Mouse (Mus musculus) macrophage (primary cell): Measurements from ENCODE around the gene Gm3453. TPM values are rescaled to one million over a fixed set of nuclear protein-coding genes. Genes with fewer than 3 reads are reported as not detected.
"Not testable (repeated sequence)": the region's sequence is repeated elsewhere in the genome, so short reads cannot be mapped to it uniquely, and the experiment has no call there.

ENCODE experiments used
- H3K27ac ChIP-seq: fragments of 350-480 bp; formaldehyde crosslinking; 2 replicates; pipeline ENCODE4 v1.9.0; 2021
- H3K36me3 ChIP-seq: fragments of 350-480 bp; formaldehyde crosslinking; 2 replicates; pipeline ENCODE4 v1.9.0; 2021; ENCODE audit errors: inconsistent target
- H3K4me3 ChIP-seq: fragments of 350-480 bp; formaldehyde crosslinking; 2 replicates; pipeline ENCODE4 v1.9.0; 2021; ENCODE audit errors: inconsistent target
- H3K79me2 ChIP-seq: fragments of 350-480 bp; formaldehyde crosslinking; 2 replicates; pipeline ENCODE4 v1.9.0; 2021; ENCODE audit errors: inconsistent target
- WGBS: methylation state at CpG from one replicate; pipeline ENCODE4 v1.1.7; 2026; ENCODE audit warnings: inconsistent platforms; ENCODE audit not compliant: missing documents; 5-methylcytosine and 5-hydroxymethylcytosine counted together
- polyA plus RNA-seq: library from polyadenylated mRNA; stranded (reverse); fragments of 250-400 nt; gene quantifications from 3 replicates; pipeline ENCODE4 v1.2.4, GENCODE M21; 2018; ENCODE audit warnings: inconsistent platforms
- total RNA-seq, 78 experiments: library from RNA; depleted of rRNA; stranded (reverse); fragments of 250-400 nt; gene quantifications; 1 replicate in 9 of 78; 2 replicates in 24 of 78; 3 replicates in 43 of 78; 4 replicates in 2 of 78; pipeline ENCODE4 v1.2.4; 2018; ENCODE audit warnings: inconsistent platforms in 56 of 78

The Gm3453 gene
- total RNA-seq (2018; cell fraction: chromatin; rRNA removed): not detected
- total RNA-seq (2018; cell fraction: cytosol; rRNA removed): not detected
- not detected for total RNA-seq (2018; cell fraction: nucleus; rRNA removed)
- polyA plus RNA-seq: not detected in 3 replicates

DNA sequence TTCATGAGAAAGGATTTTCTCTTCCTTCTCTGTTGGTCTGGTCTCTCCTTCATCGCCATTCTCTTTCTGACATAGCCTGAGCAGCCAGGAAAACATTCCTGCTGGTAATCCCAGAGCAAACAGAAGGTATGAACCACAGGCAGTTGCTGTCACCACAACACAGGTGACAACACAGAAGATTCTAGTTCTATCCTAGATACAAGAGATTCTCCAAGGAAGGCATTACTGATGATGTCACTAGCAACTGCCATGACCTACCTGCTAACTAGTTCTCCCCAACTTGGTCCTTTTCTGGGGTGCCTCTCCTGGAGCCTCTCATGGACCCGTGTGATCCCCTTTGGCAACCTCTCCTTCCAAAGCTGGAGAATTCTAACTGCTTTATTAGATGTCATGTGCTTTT lies at the start of gene Gm3453:
TSS of gene Gm3453 (minus strand) at position 101 of the 400 bp plus-strand sequence.
- not testable (repeated sequence) for H3K79me2 ChIP-seq, H3K36me3 ChIP-seq, H3K4me3 ChIP-seq, H3K27ac ChIP-seq
- WGBS: no CpG with 5 or more reads among the region's 2 CpGs

DNA sequence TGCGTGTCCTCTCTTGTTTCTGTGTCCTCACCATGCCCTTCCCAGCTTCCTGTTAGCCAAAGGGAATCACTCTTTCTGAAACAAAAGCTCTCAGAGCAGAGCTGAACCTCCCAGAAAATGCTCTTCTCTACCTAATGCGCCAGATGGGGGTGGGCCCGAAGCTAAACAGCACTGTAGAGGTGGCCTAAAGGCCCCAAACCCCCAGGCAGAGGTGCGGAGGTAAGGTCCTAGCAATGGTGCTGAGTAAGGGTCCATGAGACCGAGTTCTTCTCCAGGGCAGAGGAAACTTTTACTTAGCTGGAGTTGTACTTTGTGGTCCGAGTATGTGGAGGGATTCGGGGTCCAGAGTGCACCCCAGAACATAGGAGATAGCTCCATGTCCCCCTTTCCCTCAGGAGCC lies 8.2 kb upstream of the Gm3453 start:
- not testable (repeated sequence) for H3K79me2 ChIP-seq, H3K36me3 ChIP-seq, H3K4me3 ChIP-seq, H3K27ac ChIP-seq
- 90% methylated on average over 3 of the region's 7 CpGs for WGBS

DNA sequence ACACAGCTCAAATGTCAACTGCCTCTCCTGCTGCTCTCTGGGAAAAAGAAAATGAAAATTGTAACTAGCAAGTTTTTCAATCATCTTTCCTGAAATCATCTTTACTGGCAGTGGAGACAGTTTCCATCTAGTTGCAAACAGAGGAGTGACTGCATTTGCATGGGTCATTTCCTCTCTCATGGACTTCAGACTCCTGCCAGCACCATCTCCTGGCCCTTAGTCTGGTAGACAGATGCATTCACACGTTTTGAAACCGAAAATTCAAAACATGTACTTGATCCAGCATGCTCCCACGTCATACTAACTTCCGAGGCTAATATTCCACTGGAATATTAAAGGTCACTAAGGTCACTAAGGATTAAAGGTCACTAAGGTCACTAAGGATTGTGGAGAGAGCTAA lies 16.5 kb downstream of the Gm3453 start:
- H3K4me3 ChIP-seq, H3K27ac ChIP-seq, H3K79me2 ChIP-seq, H3K36me3 ChIP-seq: not testable (repeated sequence)
- WGBS: no CpG with 5 or more reads among the region's 4 CpGs

DNA sequence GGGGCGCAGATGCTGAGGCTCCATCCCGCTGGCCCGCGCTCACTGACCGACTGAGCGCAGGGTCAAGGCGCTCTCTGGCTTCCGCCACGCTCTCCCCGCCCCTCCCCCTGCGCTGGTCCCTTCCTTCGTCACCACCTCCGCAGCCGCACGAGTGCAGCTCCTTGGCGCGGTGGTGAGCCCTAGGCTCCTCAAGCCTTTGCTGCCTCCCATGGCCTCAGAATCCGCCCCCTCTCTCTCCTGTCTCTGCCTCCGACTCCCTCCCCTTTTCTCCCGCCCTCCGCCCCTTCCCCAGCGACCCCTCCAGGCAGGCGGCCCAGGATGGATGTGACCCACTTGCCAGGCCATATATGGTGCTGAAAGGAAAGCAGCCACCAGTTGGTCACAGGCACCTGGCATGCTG lies 17.3 kb downstream of the Gm3453 start, which contains the start of gene Gm3248:
TSS of gene Gm3248 (minus strand) at position 111 of the 400 bp plus-strand sequence.
- not testable (repeated sequence) for H3K36me3 ChIP-seq, H3K79me2 ChIP-seq, H3K27ac ChIP-seq, H3K4me3 ChIP-seq
- 1% methylated on average over 11 of the region's 23 CpGs for WGBS

DNA sequence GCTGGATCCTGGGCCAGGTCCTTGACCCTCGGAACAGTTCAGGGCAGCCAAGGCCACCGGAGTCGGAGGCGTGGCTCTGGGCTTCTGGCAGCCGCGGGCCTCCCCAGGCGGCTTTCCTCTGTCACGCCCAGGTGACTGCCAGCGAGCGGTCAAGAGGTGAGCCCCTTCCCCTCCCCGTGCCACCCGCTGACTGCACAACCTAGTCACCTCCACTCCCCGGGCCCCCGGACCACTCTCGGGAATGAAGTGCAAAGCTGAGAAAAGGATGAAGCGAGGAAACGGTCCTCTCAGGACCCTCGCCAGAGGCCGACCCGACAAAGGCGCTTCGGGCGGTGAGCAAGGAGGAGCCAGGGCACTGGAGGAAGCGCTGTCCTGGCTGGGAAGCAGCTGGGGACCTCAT lies 17.8 kb downstream of the Gm3453 start:
- 3% methylated on average over 21 of the region's 24 CpGs for WGBS
- not testable (repeated sequence) for H3K79me2 ChIP-seq, H3K27ac ChIP-seq, H3K36me3 ChIP-seq, H3K4me3 ChIP-seq

DNA sequence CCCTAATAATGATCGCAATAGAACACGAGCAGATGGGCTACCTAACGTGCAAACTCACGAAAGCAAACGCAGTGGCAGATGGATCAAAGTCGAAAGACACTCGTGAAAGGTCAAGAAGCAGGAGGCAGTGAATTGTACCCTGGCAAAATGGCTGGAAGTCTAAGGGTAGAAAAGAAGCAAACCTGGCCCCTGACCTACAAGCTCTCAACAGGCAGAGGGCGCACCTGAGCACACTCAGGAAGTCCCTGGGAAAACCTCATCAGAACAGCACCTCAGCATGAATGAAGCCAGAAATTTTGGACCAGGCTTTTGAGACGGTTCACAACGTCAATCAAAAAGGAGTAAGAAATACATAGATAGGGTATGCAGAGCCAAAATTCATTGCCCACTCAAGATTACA lies 18.5 kb downstream of the Gm3453 start:
- not testable (repeated sequence) for H3K79me2 ChIP-seq, H3K4me3 ChIP-seq, H3K36me3 ChIP-seq, H3K27ac ChIP-seq
- WGBS: 0% methylated on average over 1 of the region's 10 CpGs

DNA sequence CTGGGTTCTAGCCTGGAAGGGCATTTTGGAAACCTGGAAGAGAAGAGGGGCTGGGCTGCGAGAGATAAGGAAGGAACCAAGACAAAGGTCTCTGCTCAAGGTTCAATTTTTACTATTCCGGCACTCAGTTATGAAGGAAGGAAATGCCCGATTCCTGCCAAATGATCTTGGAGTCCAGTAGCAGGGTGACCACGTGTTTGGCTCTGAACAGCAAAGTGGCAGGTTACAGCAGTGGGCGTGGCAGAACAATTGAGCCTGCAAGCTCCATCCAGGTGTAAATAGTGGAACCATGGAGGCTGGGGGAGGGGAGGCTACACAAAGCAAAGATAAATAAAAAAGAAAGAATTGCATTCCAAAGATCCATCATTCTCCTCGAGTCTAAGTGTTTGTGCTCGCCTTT lies 55.7 kb downstream of the Gm3453 start:
- H3K79me2 ChIP-seq, H3K36me3 ChIP-seq, H3K4me3 ChIP-seq, H3K27ac ChIP-seq: not testable (repeated sequence)
- WGBS: 83% methylated on average over 7 of the region's 7 CpGs

Other genes starting within 250 kb of the Gm3453 start
- gene Gm3373, start 237.6 kb downstream of the Gm3453 start, polyA plus RNA-seq: not detected in 3 replicates
- not detected in 3 replicates for gene Gm3383, start 171.2 kb downstream of the Gm3453 start, polyA plus RNA-seq
- gene Gm3424, start 148.8 kb downstream of the Gm3453 start, polyA plus RNA-seq: not detected in 3 replicates
- gene Gm8237, start 98.8 kb downstream of the Gm3453 start, polyA plus RNA-seq: not detected in 3 replicates
- gene Gm3248, start 17.4 kb downstream of the Gm3453 start, polyA plus RNA-seq: not detected in 3 replicates
- not detected in 3 replicates for gene Gm6337, start 79.1 kb upstream of the Gm3453 start, polyA plus RNA-seq
- gene Gm8206, start 114.8 kb upstream of the Gm3453 start, polyA plus RNA-seq: not detected in 3 replicates
- gene Gm3468, start 129.5 kb upstream of the Gm3453 start, polyA plus RNA-seq: not detected in 3 replicates
- not detected in 3 replicates for gene Gm3476, start 146.7 kb upstream of the Gm3453 start, polyA plus RNA-seq
- gene Gm21560, start 240.2 kb upstream of the Gm3453 start, polyA plus RNA-seq: not detected in 3 replicates